Mouse (Mus musculus) adrenal gland (tissue): Measurements from ENCODE around the gene Mvb12b.

Source experiments
- intact Hi-C: fragments of 180-260 bp; cut with DNase I; formaldehyde crosslinking; loops from one replicate; pipeline ENCODE4 v1.15.1; 2025

The Mvb12b gene

GRCm38 (mm10) chr2:33817080-33817479 lies 70.7 kb downstream of the Mvb12b start:
- intact Hi-C loops, result no loop called here

- intact Hi-C loops, result no loop called here
Observed at GRCm38 (mm10) chr2:33814581-33814980, 73.2 kb downstream of the Mvb12b start.

DNA sequence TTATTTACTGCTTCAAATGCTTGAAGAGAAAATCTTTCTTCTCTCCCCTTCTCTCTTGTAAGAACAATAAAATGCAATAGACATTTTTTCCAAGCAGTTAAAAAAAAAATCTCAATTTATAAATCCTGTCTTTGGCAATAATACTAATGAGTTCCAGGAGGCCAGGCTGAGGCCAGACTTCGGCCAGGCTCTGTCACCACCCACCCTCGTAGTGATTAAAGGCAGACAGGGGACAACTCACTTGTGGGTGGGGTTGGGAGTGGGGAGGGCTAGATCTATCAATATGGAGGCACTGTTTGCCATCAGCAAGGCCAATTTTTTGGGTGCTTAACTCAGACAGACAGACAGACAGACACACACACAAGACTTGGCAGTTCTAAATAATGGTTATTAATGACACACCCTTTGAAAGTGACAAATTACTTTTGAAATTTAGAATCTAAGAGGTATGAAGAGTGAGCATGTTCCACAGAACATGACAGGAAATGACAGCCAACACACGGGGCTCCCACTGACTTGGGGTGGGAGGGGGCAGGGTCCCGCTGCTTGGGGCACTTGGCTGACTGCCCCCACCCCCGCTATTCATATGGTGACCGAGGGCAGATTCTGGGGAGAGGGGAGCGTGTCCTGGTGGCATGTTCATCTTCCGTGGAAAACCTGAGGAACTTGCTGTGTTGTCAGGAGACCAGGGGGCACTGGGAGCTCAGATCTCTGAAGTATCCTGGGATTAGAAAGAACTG lies 74.1 kb downstream of the Mvb12b start:
- intact Hi-C loops, result no loop called here

- intact Hi-C loops, result no loop called here
Observed at GRCm38 (mm10) chr2:33812980-33813379, 74.8 kb downstream of the Mvb12b start.

GRCm38 (mm10) chr2:33811349-33811890 lies 76.3 kb downstream of the Mvb12b start:
- intact Hi-C loops, result no loop called here

- intact Hi-C loops, result no loop called here
Observed at GRCm38 (mm10) chr2:33809081-33809480, 78.7 kb downstream of the Mvb12b start.

DNA sequence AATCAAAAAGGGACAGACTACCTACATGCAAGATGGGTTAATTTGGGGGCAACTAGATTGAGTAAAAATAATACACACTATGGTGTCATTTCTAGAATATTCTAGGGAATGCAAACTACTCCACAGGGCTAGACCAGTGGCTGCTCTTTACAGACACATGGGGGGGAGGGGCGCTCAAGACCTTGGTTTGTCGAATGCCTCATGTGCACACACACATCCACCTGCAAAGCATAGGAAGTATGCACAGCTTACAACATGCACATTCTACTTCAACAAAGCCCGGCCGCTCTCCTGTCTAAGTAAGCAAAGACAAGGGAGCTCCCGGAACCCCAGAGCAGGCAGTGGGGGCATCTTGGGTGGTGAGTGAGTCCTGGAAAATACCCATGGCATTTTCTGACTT lies 79.7 kb downstream of the Mvb12b start:
- intact Hi-C loops, result no loop called here

DNA sequence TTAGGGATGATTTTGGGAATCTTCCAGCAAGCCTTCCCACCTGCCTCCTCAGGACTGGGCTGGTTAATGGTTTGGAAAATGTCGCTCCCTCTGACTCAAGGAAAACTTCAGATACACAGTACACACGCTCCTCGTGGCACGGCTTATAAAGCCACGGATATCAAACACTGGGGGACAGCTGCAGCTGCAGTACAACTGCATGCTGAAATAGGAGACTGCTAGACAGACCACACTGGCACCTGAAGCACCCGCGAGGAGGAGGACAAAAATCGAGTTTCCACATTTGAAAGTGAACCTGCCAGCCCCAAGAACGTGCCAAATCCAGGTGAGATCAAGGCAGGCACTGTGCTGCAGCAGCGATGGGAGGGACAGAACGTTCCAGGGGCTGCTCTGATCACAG lies 82.1 kb downstream of the Mvb12b start:
- intact Hi-C loops, result no loop called here

DNA sequence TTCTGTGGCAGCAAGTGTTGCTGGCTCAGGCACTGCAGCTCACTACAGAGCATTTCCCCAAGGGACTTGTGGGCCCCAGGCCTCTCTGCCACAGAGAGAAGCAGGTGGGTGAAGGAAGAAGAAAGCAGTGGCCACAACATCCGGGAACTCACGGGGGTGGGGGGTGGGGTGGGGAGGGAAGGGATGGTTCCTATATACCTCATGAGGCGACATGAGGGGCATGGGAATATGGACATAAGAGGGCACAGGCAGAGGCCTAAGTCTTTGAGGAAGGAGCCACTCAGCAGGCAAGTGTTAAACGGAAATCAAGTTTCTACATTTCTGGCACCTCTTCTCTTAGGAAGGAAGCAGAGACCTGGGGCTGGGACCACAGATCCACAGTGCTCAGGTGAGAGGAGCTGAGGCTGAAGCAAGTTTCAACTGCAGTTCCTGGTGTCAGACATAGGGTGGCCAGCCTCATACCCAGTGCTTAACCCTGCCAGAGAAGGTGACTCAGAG lies 84.0 kb downstream of the Mvb12b start:
- intact Hi-C loops, result no loop called here

DNA sequence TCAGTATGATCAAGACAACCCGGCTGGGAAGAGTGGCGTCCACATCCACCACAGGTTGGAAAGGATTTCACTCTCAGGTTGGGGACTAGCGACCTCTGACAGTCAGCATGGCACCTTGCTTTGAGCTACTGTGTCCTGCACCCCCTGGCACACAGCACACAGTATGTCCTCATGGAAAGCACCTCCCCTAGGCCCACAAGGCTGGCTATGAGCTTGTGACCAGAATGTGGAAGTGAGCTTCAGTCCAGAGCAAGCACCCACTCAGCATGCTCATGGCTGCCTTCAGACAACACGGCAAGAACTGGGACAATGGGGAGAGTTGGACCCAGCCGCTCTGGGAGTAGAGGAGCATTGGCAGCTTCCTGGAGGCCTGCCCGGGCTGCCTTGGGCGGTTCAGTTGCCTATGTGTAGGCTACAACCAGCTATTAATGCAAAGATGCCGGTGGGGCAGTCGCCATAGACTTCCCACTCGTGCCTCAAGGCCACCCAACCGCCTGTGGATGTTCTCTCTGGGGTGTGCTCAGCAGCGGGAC lies 84.6 kb downstream of the Mvb12b start:
- intact Hi-C loops, result no loop called here

DNA sequence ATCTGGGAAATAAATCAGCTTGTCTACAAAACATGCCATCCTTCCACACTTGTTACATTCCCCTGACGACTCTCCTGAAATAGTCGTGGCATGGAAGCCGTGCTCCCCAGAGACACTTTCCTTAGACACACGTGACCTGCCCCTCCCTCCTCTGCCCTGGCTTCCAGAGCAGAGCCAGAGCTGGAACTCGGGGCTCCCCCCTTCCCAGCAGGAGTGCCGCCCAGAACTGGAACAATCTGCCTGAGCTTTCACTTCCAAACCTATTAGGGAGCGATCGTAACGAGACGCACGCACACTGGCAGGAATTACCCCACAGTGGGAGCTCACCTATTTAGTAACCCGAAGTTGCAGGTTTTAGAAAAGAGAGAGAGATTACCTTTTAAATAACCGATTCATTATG lies 86.0 kb downstream of the Mvb12b start:
- intact Hi-C loops, result no loop called here

- intact Hi-C loops, result no loop called here
Observed at GRCm38 (mm10) chr2:33801336-33801735, 86.4 kb downstream of the Mvb12b start.

GRCm38 (mm10) chr2:33800221-33800620 lies 87.5 kb downstream of the Mvb12b start:
- intact Hi-C loops, result no loop called here

DNA sequence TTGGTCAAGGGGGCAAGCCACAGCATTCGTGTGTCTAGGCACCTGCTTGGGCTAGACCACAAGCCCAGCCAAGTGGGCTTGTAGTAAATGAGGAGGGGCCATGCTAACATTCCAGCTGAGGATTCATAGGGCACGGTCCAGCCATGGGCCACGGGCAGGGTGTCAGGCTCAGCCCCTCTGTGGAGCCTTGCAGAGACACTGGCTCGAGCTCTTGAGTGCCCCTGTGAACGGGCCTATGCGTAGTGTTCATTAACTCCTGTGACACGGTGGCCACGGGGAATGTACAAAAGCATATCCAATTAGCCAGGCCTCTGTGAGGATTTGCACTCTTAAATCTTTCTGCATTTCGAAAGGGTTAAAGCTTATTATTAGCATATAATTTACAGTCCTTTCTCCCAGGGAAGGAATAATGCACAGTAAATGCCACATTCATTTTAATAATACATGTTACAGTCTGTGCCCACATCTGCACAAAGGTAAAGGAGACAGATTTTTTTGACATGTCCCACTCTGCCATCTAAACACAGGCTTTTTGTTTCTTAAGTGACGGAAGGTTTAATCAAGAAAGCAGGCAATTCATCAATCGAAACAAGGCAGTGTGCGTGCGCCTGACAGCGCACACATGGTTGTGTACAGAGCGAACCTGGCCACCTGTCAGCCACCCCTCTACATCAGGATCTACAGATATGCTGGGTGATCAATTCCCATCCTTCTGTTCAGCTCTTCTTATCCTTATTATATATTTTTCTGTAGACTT lies 91.9 kb downstream of the Mvb12b start:
- intact Hi-C loops, result no loop called here

DNA sequence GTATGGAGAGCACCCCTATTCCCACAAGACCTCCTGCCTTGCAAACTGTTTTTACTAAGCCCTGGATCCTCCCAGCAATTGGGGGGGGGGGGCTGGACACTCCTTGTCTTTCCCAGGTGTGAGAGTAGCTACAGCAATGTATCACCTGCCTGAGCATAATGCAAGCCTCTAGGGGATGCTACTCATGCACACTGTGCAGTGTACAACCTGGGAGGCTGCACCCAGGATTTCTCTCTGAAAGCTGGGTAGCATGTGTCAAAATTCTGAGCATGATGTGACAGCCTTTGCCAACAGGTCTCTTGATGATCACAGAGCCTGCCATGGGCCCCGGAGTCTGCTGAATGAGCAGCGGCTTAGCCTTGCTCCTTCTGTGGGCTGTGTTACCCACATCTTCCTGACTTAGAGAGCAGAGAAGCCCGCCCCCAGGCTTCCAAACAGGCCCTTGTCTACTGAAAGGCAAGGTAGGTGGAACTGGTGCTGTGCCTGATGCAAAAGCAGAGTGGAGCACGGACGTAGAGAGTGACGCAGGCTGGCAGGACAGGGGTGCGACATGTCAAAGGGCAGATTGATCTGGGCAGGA lies 92.7 kb downstream of the Mvb12b start:
- intact Hi-C loops, result no loop called here

- intact Hi-C loops, result no loop called here
Observed at GRCm38 (mm10) chr2:33794483-33794882, 93.3 kb downstream of the Mvb12b start.

DNA sequence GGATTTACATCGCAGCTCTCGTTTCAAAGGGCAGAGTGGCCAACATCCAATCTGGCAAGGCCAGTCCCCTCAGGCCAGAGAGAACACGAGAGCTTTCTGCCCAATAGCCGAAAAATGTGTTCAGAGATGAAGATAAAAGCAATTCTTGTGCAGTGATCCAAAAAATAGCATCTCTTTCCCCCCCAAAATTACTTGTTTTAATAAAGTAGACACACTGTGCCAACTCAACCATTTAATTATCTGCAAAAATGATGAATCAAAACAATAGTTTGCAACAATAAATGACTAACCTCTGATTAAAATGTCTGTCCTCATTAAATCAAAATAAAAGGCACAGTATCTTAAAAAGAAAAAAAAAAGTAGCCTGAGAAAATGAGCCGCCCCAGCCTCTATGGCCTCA lies 97.4 kb downstream of the Mvb12b start:
- intact Hi-C loops, result no loop called here

GRCm38 (mm10) chr2:33789732-33790131 lies 98.0 kb downstream of the Mvb12b start:
- intact Hi-C loops, result no loop called here

- intact Hi-C loops, result no loop called here
Observed at GRCm38 (mm10) chr2:33789279-33789678, 98.5 kb downstream of the Mvb12b start.

DNA sequence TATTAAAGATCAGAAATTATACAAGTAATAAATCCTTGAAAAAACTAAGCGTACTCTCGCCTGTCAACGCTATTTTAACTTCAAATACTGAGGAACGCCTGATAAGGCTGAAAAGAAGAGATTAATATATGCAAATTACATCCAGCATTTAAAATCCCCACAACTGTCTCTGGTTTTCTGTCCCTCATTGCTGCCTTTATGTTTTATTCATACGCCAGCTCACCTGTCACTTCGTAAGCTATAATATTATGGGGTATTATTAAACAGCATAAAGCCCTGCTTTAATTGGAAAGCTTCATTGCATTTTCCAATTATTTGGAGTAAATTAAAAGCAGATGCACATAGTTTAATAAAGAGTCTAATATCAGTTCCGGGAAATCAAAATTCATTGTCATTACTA lies 98.9 kb downstream of the Mvb12b start:
- intact Hi-C loops, result no loop called here

GRCm38 (mm10) chr2:33788131-33788530 lies 99.6 kb downstream of the Mvb12b start:
- intact Hi-C loops, result no loop called here

GRCm38 (mm10) chr2:33786064-33786463 lies 101.7 kb downstream of the Mvb12b start:
- intact Hi-C loops, result no loop called here
